Mouse (Mus musculus) brain, embryonic 18.5 days (tissue): Measurements from ENCODE around the gene Pdx1.

ENCODE experiments used
- DNase-seq: peaks from one replicate; pipeline ENCODE4 v3.0.0-alpha.2; 2012; ENCODE audit warnings: low read depth, low spot score

Pdx1 gene

DNA sequence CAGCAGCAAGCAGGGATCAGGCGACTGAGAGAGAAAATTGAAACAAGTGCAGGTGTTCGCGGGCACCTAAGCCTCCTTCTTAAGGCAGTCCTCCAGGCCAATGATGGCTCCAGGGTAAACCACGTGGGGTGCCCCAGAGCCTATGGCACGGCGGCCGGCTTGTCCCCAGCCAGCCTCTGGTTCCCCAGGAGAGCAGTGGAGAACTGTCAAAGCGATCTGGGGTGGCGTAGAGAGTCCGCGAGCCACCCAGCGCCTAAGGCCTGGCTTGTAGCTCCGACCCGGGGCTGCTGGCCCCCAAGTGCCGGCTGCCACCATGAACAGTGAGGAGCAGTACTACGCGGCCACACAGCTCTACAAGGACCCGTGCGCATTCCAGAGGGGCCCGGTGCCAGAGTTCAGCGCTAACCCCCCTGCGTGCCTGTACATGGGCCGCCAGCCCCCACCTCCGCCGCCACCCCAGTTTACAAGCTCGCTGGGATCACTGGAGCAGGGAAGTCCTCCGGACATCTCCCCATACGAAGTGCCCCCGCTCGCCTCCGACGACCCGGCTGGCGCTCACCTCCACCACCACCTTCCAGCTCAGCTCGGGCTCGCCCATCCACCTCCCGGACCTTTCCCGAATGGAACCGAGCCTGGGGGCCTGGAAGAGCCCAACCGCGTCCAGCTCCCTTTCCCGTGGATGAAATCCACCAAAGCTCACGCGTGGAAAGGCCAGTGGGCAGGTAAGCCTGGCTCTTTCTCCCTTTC is at the start of gene Pdx1:
Pdx1 (plus strand) TSS at position 34 of the 747 bp plus-strand sequence.
- DNase-seq, result no peak

DNA sequence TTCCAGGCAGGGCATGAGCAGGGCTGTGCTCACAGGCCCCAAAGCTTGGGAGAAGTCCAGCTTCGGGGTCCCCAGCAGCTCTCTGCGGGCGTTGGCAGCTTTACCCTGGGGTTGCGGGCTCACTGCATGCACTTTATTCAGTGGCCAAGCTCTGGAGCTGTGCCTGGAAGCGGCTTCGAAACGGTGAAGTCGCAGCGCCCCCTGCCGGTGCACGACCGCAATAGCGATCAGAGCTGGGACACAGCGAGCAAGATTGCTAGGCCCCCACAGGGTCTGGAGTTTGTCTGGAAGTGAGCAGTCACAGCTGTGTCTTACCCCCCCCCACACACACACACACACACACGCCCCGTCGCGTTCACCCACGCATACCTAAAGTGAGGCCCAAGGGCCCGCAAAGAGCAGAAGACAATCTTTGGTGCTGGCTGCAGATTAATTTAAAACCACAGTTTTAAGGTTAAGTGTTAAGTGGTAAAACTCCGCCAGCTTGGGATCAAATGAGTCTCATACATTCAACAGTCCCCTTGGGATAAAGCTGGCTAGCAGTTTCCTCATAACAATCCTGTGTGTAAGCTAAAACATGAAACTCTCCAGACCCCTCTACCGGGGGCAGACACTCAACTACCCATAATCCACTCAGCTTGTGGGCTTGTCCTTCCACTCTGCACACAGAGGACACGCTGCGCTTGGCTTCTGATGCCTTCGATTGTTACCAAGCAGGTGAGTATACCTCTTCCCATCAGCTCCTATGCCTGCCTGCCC is 42.2 kb upstream of the Pdx1 start:
- DNase-seq, result no peak

DNA sequence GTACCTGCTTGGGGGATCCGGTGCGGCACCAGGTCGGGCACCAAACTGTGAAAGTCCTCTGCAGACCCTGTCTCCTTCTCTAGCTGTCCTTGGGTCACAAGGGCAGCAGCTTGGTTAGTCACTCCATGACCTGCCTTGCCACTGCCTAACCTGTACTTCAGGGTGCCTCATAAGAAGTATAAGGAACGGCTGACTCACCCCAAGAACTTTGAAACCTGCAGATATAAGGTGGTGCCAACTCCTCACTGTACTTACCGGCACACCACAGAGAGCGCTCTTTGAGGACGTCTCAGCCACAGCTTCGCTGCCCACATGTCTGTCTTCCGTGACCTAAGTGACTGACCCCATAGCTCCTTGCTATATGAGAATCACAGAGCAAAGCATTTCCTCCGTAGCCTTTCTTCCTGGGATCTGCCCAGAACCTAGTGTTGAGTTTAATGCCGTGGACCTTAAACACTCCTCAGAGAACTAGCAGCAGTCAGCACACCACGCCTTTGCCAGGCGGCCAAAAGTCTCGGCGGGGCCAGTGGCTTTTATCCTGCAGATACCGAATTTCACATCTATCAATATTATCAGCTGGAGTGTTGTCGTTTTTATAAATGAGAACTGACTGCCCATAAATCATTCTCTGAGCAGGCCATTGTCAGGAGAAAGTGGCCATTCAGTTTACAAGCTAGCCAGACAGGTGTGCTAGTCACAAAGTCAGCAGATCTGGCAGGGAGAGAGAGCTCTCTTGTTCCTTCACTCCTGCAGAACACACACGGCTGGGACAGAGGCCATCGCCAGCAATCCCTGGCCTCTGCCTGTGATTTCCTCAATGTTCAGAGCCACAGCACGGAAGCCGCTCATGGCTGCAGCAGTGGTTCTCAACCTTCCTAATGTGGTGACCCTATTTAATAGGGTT is 34.1 kb upstream of the Pdx1 start:
- DNase-seq, result no peak

DNA sequence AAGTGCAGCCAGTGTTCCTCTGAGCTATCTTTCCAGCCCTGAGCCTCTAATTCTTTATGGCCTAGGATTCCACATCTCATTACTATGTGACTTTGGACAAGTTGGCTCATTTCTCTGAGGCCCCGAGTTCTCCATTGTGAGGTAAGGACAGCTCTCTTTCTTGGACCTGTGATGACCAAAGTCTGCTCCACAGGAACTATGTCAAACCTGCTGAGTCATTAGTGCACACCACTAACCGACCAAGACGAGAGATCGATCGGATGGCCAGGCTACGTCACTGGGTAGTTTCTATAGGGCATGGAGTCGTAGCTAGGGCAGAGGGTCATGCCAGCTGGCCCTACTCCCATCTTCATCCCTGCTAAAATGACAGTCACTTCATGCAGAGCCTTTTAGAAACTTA is 25.9 kb upstream of the Pdx1 start:
- DNase-seq, result no peak

DNA sequence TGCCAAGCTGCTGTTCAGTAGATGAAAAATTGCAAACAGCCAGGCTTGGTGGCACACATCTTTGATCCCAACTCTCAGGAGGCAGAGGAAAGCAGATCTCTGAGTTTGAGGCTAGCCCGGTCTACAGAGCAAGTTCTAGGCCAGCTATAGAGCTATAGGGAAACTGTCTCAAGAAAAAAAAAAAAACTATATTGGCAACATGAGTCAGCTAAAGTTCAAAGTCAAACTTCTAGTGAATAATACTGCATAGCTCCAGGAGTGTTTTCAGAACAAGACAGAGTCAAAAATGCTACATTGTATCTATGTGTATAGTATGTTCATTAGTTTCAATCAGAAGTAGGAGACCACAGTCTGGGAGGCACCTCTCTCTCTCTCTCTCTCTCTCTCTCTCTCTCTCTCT is 9.6 kb upstream of the Pdx1 start:
- DNase-seq, result no peak

DNA sequence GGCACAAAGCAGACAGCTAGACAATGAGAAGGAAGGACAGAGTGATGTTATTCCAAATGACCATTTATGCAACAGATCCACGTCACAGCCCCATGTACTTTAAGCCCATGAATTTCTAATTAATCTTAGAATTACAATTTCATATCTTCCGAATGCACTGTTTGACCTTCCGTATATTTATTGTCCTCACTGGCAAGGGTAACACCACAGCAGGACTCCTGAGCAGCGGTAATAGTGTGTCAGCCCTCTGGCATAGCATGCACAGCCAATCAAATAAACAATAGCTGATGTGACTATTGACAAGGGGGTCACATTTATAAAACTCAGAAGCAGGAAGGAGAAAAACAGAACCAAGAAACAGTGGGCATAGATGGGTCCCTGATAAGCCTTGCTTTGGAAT is 9.0 kb upstream of the Pdx1 start:
- DNase-seq, result no peak

DNA sequence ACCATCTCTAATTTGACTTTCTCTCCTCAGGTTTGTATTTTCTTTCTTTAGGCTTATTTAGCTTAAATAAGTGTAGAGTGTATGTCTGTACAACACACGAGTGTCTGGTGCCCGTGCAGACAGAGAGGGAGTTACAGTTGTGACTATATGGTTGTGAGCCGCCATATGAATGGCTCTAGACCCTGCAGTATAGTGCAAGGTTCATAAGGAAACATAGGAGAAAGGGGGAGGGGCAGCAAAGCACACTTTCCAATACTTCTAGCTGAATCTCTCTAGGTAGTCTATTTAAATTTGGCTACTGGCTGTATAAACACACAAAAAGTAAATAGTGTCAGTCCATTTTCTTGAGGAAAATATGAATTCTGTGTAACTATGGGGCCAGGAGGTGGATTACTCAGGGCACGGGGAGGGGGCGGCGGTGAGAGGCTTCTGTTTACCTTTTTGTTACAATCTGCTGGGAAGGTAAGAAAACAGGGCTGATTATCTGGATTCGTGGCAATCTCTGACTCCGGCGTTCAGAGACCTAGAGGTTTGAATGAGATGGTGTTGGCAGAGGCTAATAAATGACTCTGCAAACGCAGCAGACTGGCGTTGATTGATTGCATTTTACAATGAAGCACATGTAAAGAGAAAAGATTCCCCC is 7.7 kb upstream of the Pdx1 start:
- no peak for DNase-seq

DNA sequence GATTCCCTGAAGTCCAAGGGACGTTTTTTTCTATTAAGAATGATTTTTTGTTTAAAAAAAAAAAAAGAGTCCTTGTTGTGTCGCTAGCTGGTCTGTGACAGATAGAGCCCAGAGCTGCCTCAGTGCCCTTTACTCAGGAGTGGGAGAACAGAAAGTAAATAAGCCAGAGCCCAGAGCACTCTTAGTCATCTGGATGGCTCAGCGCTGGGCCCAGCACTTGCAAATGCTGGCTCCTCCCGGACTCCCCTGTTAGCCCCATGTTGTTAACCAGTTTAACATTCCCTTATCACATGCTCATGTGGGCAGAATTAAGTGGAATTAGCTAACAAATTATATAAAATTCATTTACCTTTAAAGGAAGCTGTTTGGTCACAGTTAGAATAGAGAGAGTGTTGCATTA is 5.8 kb upstream of the Pdx1 start:
- DNase-seq, result no peak

DNA sequence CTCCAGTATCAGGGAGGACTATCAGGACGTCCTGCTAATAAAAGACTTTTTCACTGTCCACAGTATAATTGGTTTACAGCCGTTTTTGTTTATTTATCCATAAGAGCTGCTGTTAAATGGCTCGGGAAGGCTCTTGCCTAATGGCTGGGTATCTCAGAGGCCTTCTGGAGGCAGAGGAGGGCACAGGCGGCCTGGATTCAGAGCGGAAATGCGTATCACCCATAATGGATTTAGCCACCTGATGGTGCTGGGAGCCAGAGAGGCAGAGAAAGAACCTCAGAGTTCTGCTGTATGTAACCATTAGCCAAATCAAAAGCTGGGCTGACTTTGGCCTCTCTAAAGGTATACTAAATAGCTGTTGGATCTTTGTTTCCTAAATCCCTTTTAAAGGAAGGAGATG is 2.3 kb upstream of the Pdx1 start:
- no peak for DNase-seq

DNA sequence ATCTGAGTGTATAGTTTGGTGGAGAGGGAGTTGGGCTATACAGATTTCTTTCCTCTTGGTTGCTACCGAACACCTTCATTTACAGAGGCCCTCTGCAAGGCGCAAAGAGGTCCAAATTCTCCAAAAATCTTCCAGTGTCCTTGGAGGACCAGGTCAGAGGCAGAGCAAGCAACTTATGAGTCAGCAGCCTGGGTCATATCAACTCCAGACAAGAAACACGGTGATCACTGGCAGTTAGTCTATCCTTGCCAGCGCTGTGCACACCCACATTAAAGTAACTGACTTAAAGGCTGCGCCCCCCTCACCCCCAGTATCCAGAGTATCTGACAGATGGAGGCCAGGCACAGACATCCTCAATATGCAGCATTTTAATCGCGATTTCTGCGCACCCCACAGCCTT is 1.0 kb upstream of the Pdx1 start:
- no peak for DNase-seq

DNA sequence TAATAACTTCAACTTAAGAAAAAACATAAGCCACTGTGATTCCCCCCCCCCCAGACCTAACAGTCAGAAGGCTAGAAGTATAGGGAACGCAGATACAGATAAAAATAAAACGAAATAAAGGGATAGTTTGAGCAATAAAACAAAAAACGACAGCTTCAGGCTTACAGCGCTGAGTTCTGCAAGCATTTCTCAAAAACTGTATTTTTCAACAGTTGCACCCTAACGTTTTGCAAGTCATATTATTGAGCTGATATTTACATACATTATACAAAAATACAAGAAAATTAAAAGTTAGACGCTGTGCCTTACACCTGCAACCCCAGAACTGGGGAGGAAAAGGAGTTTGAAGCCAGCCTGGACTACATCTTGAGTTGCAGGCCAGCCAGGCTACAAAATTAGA is 388 bp upstream of the Pdx1 start:
- DNase-seq, result no peak

DNA sequence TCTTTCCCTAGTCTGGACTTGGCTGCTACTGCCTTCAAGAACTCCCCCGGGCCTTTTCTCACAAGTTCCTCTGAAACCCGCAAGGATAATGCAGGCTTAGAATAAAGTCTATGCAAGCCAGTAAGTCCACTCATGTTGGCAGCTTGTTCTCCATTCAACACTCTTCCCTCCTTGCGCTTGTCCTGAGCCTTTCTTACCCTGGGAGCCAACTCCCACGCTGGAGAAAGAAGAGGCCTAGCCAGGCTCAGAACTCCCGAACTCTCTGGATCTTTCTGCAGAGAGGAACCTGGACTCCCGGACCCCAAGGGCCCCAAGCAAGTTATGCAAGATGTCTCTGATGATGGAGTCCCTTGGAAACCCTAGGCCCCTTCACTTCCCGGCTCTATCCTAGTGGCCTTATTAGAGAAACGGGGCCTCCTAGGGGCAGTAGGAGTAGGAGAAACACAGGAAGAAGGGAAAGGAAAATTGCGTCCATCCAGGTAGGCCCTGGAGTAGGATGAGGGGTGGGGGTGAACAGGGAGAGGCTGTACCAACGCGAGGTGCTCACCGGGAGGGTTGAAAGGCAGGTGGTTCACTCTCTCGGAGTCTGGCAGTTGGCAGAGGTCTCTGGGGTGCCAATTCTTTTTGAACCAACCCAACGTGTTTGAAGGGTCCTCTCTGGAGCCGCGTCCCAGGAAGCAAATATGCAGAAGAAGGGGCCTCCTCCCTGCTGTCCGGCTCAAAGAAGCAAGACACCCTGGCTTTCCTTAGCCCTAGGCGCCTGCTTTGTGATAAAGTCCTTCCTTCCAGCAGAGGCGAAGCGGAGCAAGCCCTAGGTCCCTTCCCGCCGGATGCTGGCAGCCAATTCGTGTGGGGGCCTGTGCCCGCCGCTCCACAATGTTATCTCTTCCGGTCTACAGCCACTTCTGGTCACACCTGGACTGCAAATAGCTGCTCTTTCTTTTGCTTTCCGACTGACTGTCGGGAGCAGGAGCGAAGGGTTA is 1.2 kb downstream of the Pdx1 start:
- DNase-seq, result no peak

DNA sequence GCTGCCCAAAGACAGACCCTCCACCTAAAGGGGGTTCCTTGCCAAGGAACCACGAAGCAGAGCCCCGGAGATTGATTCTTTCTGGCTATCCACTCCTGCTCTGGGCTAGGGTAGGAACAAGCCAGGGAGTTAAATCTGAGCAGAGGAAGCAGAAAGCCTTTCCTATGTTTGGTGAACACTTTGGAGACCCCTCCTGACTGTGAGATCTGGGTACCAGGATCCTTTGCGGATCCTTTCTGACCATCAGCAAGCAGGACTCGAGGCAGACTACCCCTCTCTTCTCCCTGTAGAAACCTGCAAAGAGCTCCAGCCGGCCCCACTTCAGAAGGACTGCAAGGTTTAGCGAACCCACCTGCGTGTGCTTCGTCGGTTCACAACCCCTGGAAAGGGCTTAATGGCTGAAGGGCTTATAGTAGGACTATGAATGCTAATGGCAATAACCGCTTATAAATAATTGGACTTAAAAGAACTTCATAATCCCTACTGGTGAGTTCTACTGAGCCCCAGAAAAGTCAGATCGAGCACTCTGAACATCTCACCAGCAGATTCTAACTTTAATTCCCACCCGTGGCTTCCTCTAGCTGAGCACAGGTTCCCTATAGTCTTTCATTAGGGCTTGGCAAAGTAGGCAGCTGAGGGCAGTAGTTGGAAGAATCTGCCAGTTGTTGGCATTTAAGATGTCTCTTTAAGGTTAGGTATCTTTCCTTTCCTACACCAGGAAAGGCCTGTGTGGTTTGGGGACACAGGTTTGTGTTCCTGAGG is 2.5 kb downstream of the Pdx1 start:
- DNase-seq, result no peak

DNA sequence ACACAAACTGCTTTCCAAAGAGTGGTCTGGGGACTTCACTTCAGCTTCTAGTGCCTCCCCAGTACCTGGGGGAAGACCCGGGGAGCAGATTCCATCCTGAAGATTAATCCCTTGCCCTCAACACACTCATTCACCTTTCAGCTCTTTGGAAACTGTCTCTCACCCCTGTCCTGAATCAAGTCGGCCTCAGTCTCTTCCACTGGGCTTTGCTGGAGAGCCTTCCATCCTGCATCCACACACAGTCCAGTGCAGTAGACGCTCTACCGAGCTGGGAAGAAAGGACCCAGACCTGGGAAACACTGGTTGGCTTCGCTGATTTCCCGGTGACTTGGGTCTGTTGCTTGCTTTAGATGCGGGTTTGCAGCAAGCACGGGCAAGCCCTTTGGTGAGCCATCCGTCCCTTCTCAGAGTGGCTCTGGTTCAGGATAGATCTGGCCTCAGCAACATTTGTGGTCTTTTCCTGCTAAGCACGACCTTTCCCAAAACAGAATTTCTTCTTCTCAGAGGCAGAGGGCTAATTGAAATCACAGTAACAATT is 3.1 kb downstream of the Pdx1 start:
- DNase-seq, result no peak

DNA sequence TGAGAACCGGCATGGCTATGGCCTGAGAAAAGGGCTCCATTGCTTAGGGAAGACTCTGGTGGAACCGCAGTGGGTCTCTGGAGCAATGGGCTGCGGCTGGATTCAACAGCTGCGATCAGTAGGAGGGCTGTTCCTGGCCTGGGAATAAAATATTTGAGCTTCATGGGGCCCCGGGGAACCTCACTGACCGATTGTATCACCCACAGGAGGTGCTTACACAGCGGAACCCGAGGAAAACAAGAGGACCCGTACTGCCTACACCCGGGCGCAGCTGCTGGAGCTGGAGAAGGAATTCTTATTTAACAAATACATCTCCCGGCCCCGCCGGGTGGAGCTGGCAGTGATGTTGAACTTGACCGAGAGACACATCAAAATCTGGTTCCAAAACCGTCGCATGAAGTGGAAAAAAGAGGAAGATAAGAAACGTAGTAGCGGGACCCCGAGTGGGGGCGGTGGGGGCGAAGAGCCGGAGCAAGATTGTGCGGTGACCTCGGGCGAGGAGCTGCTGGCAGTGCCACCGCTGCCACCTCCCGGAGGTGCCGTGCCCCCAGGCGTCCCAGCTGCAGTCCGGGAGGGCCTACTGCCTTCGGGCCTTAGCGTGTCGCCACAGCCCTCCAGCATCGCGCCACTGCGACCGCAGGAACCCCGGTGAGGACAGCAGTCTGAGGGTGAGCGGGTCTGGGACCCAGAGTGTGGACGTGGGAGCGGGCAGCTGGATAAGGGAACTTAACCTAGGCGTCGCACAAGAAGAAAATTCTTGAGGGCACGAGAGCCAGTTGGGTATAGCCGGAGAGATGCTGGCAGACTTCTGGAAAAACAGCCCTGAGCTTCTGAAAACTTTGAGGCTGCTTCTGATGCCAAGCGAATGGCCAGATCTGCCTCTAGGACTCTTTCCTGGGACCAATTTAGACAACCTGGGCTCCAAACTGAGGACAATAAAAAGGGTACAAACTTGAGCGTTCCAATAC is 4.7 kb downstream of the Pdx1 start:
- DNase-seq, result no peak

DNA sequence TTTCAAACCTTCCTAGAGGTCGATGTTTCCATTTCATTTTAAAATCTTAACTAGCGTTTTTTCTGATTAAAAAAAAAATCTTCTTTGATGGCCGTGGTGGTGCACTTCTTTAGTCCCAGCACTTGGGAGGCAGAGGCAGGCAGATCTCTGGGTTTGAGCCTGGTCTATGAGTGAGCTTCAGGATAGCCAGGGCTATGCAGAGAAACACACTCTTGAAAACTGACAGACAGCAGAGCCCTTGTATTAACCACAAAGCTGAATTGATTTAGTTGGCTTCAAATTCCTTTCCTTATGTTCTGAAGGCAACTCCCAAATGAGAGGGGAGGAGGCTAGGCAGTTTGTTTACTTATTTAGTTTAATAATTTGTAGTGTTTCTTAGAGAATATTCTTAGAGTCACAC is 6.0 kb downstream of the Pdx1 start:
- DNase-seq, result no peak

DNA sequence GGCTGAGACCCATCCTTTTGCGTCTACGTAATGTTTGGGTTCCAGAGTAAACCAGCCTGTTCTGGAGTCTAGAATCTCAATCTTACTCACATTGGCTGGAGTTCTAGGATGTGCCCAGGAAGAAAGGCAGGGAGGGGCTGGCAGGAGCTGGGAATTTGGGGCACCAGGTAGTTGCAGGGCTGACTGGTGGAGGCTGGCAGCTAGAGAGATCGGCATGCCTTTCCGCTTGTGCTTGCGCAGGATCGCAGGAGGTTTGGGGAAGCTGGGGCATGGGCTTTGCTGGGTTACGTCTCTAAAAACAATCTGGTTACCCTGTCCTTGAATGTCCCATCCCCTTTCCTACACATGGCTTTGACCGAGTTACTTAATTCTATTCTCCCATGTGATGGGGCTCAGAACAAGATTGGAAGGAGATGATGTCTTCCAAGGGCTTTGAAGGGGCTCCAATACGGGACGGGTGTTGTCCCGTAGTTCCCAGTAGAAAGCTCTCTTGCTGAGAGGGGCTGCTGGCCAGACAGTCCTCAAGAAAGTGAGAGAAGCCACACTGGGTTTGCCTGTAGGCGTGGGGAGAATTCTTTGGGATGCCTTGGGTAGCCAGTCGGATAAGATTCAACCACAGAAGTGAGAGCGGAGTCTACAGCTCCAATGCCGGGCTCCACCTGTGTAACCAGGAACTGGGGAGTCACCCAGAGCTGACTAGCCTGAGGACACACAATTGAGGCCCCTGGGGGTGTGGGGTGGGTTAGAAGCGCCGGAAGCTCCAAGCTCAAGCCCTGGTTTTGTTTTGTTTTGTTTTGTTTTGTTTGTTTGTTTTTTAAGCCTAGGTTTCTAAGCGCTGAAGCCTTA is 7.2 kb downstream of the Pdx1 start:
- DNase-seq, result no peak

DNA sequence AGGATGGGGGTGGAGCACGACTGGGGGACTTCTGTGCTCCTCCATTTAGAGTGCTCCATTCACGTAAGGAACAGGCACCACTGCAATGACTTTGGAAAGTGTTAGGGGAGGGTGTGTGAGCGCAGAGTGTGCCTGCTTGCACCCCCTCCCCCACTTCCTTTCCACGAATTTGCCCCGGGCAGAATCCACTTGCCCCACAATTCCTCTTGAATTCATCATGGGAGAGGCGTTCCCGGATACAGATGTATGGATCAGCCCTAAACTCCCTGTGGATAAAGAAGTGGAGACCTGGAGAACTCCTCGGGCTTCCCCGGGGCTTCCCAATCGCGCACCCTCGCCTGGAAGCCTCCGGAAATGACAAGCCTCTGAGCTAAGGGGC is 7.8 kb downstream of the Pdx1 start:
- no peak for DNase-seq
